Mouse (Mus musculus): ENCODE measurements at regions not wholly inside any gene's neighbourhood (a gene's known extent, or its start where the extent isn't known, plus 50 kb on each side); places are given as distances from the start of the nearest gene placed in this dataset.

DNA sequence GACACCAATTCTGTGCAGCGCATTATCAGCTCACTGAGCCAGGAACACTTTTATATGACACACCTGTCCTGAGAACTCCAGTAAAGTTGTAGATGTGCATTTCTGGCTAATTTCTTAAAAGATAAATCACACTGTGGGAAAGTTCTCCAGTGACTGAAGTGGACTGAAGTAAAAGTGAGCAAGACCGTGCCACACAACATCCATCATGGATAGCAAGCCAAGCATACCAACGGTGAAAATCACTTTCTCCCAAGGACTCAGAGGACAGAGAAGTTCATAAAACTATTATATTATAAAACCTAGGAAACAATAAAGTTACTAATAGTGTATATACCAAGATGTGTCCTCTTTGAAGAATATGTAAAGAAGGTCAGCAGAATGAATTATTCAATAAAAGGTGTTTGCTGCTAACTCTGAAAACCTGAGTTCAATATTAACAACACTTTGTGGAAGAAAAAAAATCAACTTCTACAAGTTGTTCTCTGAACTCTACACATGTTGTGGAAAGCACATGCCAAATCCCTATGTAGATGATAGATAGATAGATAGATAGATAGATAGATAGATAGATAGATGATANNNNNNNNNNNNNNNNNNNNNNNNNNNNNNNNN, 298.2 kb upstream of the Igbp1b start:
- Histone ChIP-seq H3K4me3 (replicated peaks) (no peak overlapping the region), H3K9me3 (ENCODE audit: control insufficient read depth, low read length) (peaks cover 51% of the 10 kb centered on the region), H3K36me3 (ENCODE audit: control insufficient read depth) (no peaks in the 10 kb centered on the region), H3K4me1 (ENCODE audit: control insufficient read depth) (no peaks in the 10 kb centered on the region), H3K27me3 (ENCODE audit: control insufficient read depth) (no peaks in the 10 kb centered on the region)
- TF ChIP-seq TAL1 (IDR thresholded peaks at IDR 0.05; ENCODE audit: low read length) (no peak), GATA1 (IDR thresholded peaks at IDR 0.05; ENCODE audit: low read length) (no peak)

DNA sequence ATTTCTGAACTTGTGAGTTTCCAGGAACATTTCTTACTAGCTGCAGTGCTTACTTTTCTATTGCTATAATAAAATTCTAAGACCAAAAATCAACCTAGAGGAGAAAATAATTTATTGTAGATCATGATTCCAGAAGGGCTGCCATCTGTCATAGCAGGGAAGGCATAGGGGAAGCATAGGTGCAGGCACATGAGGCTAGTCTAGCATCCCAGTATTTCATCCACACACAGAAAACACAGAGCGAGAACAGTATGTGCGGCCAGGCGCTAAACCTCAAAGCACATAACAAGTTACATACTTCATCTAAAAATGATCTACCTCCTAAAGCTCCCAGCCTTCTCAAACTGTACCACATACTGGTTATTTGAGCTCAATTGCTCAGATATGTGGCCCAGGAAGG, 292.5 kb upstream of the Igbp1b start:
- H3K4me3 ChIP-seq (replicated peaks) = no peak overlapping the region
- TF ChIP-seq TAL1 (IDR thresholded peaks at IDR 0.05; ENCODE audit: low read length) = no peak
- no peak for TF ChIP-seq GATA1 (IDR thresholded peaks at IDR 0.05; ENCODE audit: low read length)
- no peaks in the 10 kb centered on the region for H3K36me3 ChIP-seq (ENCODE audit: control insufficient read depth)
- H3K27me3 ChIP-seq (ENCODE audit: control insufficient read depth) = no peaks in the 10 kb centered on the region
- no peaks in the 10 kb centered on the region for H3K4me1 ChIP-seq (ENCODE audit: control insufficient read depth)
- H3K9me3 ChIP-seq (ENCODE audit: control insufficient read depth, low read length) = peaks cover 36% of the 10 kb centered on the region

DNA sequence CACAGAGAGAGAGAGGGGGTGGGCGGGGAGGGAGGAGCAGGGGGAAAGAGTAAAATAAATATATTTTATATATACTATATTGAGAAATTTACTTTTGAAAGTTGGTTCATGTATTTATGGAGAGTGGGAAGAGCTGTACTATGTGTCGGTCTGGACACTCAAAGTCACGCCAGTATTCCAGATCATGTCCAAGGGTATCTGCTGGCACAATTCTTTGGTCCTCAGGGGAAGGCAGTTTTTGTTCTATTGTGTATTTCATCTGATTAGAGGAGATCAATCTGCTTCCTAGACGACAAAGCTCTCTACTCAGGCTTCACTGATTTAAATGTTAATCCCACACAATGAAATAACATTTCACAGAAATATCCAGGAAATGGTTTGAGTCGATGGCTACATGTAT, 288.3 kb upstream of the Igbp1b start:
- H3K4me3 ChIP-seq (replicated peaks) = no peak overlapping the region
- H3K9me3 ChIP-seq (ENCODE audit: control insufficient read depth, low read length) = peaks cover 35% of the 10 kb centered on the region
- H3K4me1 ChIP-seq (ENCODE audit: control insufficient read depth) = no peaks in the 10 kb centered on the region
- TF ChIP-seq TAL1 (IDR thresholded peaks at IDR 0.05; ENCODE audit: low read length) (no peak), GATA1 (IDR thresholded peaks at IDR 0.05; ENCODE audit: low read length) (no peak)
- no peaks in the 10 kb centered on the region for H3K36me3 ChIP-seq (ENCODE audit: control insufficient read depth)
- no peaks in the 10 kb centered on the region for H3K27me3 ChIP-seq (ENCODE audit: control insufficient read depth)

DNA sequence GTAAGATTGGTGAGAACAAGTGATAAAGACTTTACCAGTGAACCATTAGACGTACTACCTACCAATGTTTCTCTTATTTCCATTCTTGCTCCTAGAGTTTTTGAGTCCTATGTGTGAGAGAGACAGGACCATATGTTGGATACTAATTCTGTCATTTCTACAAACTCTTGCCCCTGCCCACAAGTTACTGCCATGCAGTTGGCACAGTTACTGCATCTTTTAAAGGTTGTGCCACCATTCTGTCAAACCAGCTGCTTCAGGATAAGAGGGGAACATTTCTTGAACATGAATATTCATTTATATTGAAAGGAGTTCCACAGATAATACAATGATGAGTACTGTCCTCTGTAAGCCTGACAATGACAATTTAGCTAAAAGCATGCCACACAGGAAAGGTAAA, 287.1 kb upstream of the Igbp1b start:
- no peak for TF ChIP-seq TAL1 (IDR thresholded peaks at IDR 0.05; ENCODE audit: low read length)
- TF ChIP-seq GATA1 (IDR thresholded peaks at IDR 0.05; ENCODE audit: low read length) = no peak
- Histone ChIP-seq H3K9me3 (ENCODE audit: control insufficient read depth, low read length) (peaks cover 26% of the 10 kb centered on the region), H3K4me1 (ENCODE audit: control insufficient read depth) (no peaks in the 10 kb centered on the region), H3K4me3 (replicated peaks) (no peak overlapping the region), H3K27me3 (ENCODE audit: control insufficient read depth) (no peaks in the 10 kb centered on the region), H3K36me3 (ENCODE audit: control insufficient read depth) (no peaks in the 10 kb centered on the region)

DNA sequence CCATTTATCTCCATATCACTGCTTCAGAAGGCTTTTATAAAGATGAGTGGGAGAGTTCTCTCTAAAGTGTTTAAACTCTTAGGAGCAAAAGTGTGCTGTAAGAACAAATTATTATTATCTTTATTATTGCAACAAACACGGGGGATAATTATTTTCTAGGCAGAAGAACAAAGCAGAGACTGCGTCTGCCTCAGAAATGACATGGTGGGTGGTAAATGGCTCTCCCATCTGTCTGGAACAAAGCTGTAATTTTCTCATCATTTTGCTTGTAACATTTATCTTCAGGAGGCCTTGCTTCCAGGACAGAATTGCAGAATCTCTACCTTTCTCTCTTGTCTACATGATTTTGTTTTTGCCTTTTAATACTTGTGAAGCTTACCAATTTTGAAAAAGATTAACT, 261.8 kb upstream of the Igbp1b start:
- H3K9me3 ChIP-seq (ENCODE audit: control insufficient read depth, low read length) = peaks cover 2% of the 10 kb centered on the region; the same call in 1 of the 2 replicates
- no peaks in the 10 kb centered on the region for H3K4me1 ChIP-seq (ENCODE audit: control insufficient read depth)
- H3K4me3 ChIP-seq (replicated peaks) = no peak overlapping the region
- no peaks in the 10 kb centered on the region for H3K36me3 ChIP-seq (ENCODE audit: control insufficient read depth)
- TF ChIP-seq TAL1 (IDR thresholded peaks at IDR 0.05; ENCODE audit: low read length) = no peak
- TF ChIP-seq GATA1 (IDR thresholded peaks at IDR 0.05; ENCODE audit: low read length) = no peak
- no peaks in the 10 kb centered on the region for H3K27me3 ChIP-seq (ENCODE audit: control insufficient read depth)

DNA sequence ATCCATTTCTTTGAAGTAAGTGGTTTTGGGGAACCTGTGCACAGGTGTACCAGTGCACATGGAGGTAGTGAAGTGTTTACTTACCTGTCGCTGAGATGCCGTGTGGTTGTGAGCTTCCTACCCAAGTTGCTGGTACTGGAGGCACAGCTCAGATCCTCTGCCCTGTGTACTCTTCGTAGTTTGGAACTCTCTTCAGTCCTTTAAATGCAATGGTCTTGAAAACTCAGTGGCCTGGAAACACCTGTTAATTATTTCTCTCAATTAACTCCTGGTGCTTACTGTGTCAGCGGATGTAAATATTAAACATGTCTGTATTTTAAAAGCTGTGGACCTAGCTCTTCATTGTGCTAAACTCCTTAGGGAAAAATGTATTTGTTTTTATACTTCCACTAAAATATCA, 261.2 kb upstream of the Igbp1b start:
- TF ChIP-seq GATA1 (IDR thresholded peaks at IDR 0.05; ENCODE audit: low read length) (no peak), TAL1 (IDR thresholded peaks at IDR 0.05; ENCODE audit: low read length) (no peak)
- Histone ChIP-seq H3K27me3 (ENCODE audit: control insufficient read depth) (no peaks in the 10 kb centered on the region), H3K9me3 (ENCODE audit: control insufficient read depth, low read length) (peaks cover 2% of the 10 kb centered on the region; the same call in 1 of the 2 replicates), H3K4me1 (ENCODE audit: control insufficient read depth) (no peaks in the 10 kb centered on the region), H3K4me3 (replicated peaks) (no peak overlapping the region), H3K36me3 (ENCODE audit: control insufficient read depth) (no peaks in the 10 kb centered on the region)

DNA sequence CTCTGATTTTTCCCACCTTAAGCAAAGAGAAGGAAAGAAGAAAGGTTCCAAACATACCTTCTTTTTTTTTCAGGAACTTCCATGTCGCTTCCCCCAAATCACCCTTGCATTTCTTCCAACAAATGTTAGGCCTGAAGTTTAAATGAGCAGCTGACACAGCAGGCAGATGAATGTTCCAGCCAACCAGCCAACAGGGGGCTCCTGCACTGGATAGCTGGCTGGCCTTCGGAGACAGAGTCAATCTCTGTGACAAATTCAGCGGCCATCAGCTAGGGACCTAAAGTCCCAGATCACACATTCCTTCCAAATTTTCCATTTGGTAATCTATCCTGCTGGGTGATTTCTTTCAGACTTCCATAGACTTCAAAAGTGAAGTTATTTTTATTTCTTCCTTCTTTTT, 256.6 kb upstream of the Igbp1b start:
- Histone ChIP-seq H3K4me1 (ENCODE audit: control insufficient read depth) (no peaks in the 10 kb centered on the region), H3K27me3 (ENCODE audit: control insufficient read depth) (no peaks in the 10 kb centered on the region), H3K9me3 (ENCODE audit: control insufficient read depth, low read length) (peaks cover 5% of the 10 kb centered on the region), H3K36me3 (ENCODE audit: control insufficient read depth) (no peaks in the 10 kb centered on the region), H3K4me3 (replicated peaks) (no peak overlapping the region)
- no peak for TF ChIP-seq TAL1 (IDR thresholded peaks at IDR 0.05; ENCODE audit: low read length)
- no peak for TF ChIP-seq GATA1 (IDR thresholded peaks at IDR 0.05; ENCODE audit: low read length)

DNA sequence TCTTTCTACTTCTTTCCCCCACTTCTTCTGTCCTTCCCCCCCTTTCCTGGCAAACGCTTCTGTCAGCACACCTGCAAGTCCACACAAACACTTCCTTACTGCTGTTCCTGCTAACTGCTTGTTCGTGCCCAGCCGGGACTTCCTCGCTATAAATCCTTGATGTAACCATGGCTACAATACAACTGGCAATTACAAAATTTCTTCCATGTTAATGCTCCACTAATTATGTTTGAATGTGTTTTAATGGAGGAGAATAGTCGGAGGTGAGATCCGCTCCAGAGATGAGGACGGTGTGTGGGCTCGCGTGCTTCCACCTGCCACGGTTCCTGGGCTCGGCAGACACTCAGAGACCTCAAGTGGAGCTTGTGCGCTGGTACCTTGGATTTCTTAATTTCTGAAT, 215.3 kb upstream of the Igbp1b start:
- Histone ChIP-seq H3K4me1 (ENCODE audit: control insufficient read depth) (no peaks in the 10 kb centered on the region), H3K9me3 (ENCODE audit: control insufficient read depth, low read length) (peaks cover 12% of the 10 kb centered on the region), H3K36me3 (ENCODE audit: control insufficient read depth) (no peaks in the 10 kb centered on the region), H3K4me3 (replicated peaks) (no peak overlapping the region), H3K27me3 (ENCODE audit: control insufficient read depth) (no peaks in the 10 kb centered on the region)
- TF ChIP-seq TAL1 (IDR thresholded peaks at IDR 0.05; ENCODE audit: low read length) (no peak), GATA1 (IDR thresholded peaks at IDR 0.05; ENCODE audit: low read length) (no peak)

DNA sequence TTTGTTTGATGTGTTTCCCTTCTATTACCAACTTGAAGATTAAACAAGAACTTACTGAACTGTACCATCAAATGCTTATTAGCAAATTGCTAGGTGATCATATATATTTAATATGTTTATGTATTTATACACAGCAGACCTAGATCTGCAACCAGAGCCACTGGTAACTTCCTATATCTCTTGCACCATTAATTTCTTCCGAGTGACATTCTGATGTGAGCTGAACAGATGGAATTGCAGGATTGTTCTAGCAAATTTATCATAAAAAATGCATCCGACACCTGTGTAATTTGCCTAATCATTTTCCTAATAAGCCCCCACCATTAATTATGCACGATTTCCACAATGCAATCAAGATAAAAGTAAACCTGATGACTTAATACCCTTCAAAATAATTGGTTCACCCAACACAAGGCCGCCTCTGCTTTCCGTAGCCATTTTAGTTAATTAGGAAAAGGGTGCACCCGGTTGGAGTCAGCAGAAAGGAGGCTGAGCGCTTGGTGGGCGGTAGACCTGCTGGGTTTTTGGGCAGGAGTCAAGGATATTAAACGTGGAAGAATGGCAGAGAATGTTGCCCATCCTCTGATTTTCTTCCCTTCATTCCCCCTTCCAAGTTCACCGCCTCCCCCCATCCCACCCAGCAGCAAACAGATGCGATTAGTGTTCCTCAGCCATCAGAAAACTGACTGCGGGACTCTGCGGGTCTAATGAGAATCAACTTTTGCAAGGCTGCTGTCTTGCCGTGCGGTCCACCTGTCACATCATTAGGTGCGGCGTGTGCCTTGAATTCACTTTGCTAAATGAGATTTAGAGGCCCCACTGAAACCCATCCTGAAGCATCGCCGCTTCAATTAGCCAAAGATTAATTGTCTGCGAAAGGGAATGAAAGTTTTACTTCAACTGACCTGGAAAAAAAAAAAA, 214.4 kb upstream of the Igbp1b start:
- TF ChIP-seq TAL1 (IDR thresholded peaks at IDR 0.05; ENCODE audit: low read length) (no peak), GATA1 (IDR thresholded peaks at IDR 0.05; ENCODE audit: low read length) (no peak)
- Histone ChIP-seq H3K4me1 (ENCODE audit: control insufficient read depth) (no peaks in the 10 kb centered on the region), H3K27me3 (ENCODE audit: control insufficient read depth) (no peaks in the 10 kb centered on the region), H3K4me3 (replicated peaks) (no peak overlapping the region), H3K9me3 (ENCODE audit: control insufficient read depth, low read length) (peaks cover 15% of the 10 kb centered on the region), H3K36me3 (ENCODE audit: control insufficient read depth) (no peaks in the 10 kb centered on the region)
